In the genomic region with DNA sequence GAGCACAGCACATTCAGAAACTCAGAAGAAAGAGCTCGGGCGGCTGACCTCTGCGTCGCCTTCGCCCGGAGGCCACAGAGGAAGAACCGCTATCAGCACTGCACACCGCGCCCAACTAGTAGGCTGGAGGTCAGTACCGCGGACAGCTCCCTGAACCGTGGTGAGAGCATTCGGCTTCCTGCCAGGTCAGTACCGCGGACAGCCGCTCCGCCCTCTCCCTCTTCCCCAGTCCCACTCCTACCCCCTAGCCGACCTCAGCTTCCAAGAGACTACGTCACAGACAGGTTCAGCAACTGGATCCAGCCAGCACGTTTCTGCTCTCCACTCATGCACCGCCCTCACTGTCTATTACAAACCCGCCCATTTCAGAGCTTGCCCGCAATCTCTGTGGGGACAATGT, we compare ENCODE assay signal across 8 mouse cellular contexts. TPM values are rescaled to one million over a fixed set of nuclear protein-coding genes. Genes with fewer than 3 reads are reported as not detected.
A peak's percentile ranks its signal among the peaks of the same experiment; 100 is the strongest.
DNase-seq lines count a peak whose midpoint lies in the region; ATAC-seq lines count a peak whose summit lies in the region.

No protein-coding gene starts in this region.

- DNase-seq in 3T3-L1 (ENCODE audit: low read depth, low spot score) = peak; percentile 80
- DNase-seq in Muller cell, postnatal 12 days (ENCODE audit: inconsistent ontology term) = peak; percentile 86
- DNase-seq in embryonic facial prominence, embryonic 10.5 days (ENCODE audit: low spot score) = peak; percentile 94
- DNase-seq in kidney, postnatal 36 days = peak; percentile 91 to 98
- DNase-seq in ovary, postnatal 36 days (ENCODE audit: low spot score) = peak; percentile 95
- DNase-seq in urinary bladder, adult 2 months (ENCODE audit: low spot score) = peak; percentile 85

- no peak overlapping the region for H3K4me2 ChIP-seq in heart, embryonic 12.5 days
- no peak overlapping the region for H3K4me2 ChIP-seq in liver, embryonic 15.5 days

- 3% methylated on average over 23 of the region's 23 CpGs for WGBS in embryonic facial prominence, embryonic 10.5 days
- WGBS in heart, embryonic 12.5 days = 2% methylated on average over 23 of the region's 23 CpGs
- 4% methylated on average over 23 of the region's 23 CpGs for WGBS in liver, embryonic 15.5 days (ENCODE audit: insufficient replicate concordance)

- H3K9ac ChIP-seq in heart, embryonic 12.5 days = no peak overlapping the region
- H3K9ac ChIP-seq in liver, embryonic 15.5 days = no peak overlapping the region

- no peaks in the 10 kb centered on the region for H3K36me3 ChIP-seq in embryonic facial prominence, embryonic 10.5 days (replicated peaks)
- H3K36me3 ChIP-seq in heart, embryonic 12.5 days = no peaks in the 10 kb centered on the region
- H3K36me3 ChIP-seq in liver, embryonic 15.5 days (replicated peaks) = no peaks in the 10 kb centered on the region

- H3K9me3 ChIP-seq in embryonic facial prominence, embryonic 10.5 days = no peaks in the 10 kb centered on the region
- H3K9me3 ChIP-seq in heart, embryonic 12.5 days (replicated peaks) = no peaks in the 10 kb centered on the region
- H3K9me3 ChIP-seq in liver, embryonic 15.5 days (replicated peaks) = no peaks in the 10 kb centered on the region

- no peak overlapping the region for H3K27ac ChIP-seq in embryonic facial prominence, embryonic 10.5 days (replicated peaks)
- H3K27ac ChIP-seq in heart, embryonic 12.5 days (ENCODE audit: poor library complexity, severe bottlenecking) = no peak overlapping the region
- no peak overlapping the region for H3K27ac ChIP-seq in liver, embryonic 15.5 days (replicated peaks)

- H3K4me3 ChIP-seq in embryonic facial prominence, embryonic 10.5 days = no peak overlapping the region
- H3K4me3 ChIP-seq in heart, embryonic 12.5 days = no peak overlapping the region
- no peak overlapping the region for H3K4me3 ChIP-seq in liver, embryonic 15.5 days (replicated peaks)

- peaks cover 29% of the 10 kb centered on the region for H3K4me1 ChIP-seq in embryonic facial prominence, embryonic 10.5 days
- peaks cover 19% of the 10 kb centered on the region for H3K4me1 ChIP-seq in heart, embryonic 12.5 days (replicated peaks)
- H3K4me1 ChIP-seq in liver, embryonic 15.5 days (replicated peaks) = peaks cover 17% of the 10 kb centered on the region

- H3K27me3 ChIP-seq in embryonic facial prominence, embryonic 10.5 days (replicated peaks; ENCODE audit: low read depth, poor library complexity, severe bottlenecking) = peaks cover 96% of the 10 kb centered on the region
- peaks cover 96% of the 10 kb centered on the region for H3K27me3 ChIP-seq in heart, embryonic 12.5 days (replicated peaks)
- H3K27me3 ChIP-seq in liver, embryonic 15.5 days = peaks cover 93% of the 10 kb centered on the region

- peak; percentile 66 for ATAC-seq in heart, embryonic 12.5 days (ENCODE audit: insufficient number of reproducible peaks, low FRiP score)
- peak; percentile 54; the same call in 1 of the 2 replicates for ATAC-seq in liver, embryonic 15.5 days (ENCODE audit: insufficient read depth)

RNA-seq across cellular contexts. Expression of a gene that starts 4.4 kb away (rescaled TPM):
- not detected in 2 replicates for polyA plus RNA-seq in embryonic facial prominence, embryonic 10.5 days (2016; fragmentation: Nextera tagmentation; extraction: Ambion mirVana)
- polyA plus RNA-seq in heart, embryonic 12.5 days (2016; fragmentation: Nextera tagmentation; extraction: Ambion mirVana) = not detected in 2 replicates
- not detected in 2 replicates for polyA plus RNA-seq in liver, embryonic 15.5 days (2015; fragmentation: Nextera tagmentation; extraction: Ambion mirVana)
- not detected in 2 replicates for polyA plus RNA-seq in urinary bladder, adult 2 months (2012; rRNA removed)

RNA-seq across cellular contexts. Expression of a gene that starts 59.9 kb away (rescaled TPM):
- 7.7 and 8.8 TPM in 2 replicates for polyA plus RNA-seq in embryonic facial prominence, embryonic 10.5 days (2016; fragmentation: Nextera tagmentation; extraction: Ambion mirVana)
- polyA plus RNA-seq in heart, embryonic 12.5 days (2016; fragmentation: Nextera tagmentation; extraction: Ambion mirVana) = 4.1 and 4.6 TPM in 2 replicates
- 2.5 and 2.8 TPM in 2 replicates for polyA plus RNA-seq in liver, embryonic 15.5 days (2015; fragmentation: Nextera tagmentation; extraction: Ambion mirVana)
- polyA plus RNA-seq in urinary bladder, adult 2 months (2012; rRNA removed) = 10.9 and 11.0 TPM in 2 replicates
